Comparison of ENCODE assay signal across 11 mouse cellular contexts in genomic region chr3:37180039-37180743, GRCm38 (mm10). TPM values are rescaled to one million over a fixed set of nuclear protein-coding genes. Genes with fewer than 3 reads are reported as not detected.
A peak's percentile ranks its signal among the peaks of the same experiment; 100 is the strongest.
DNase-seq lines count a peak whose midpoint lies in the region; ATAC-seq and TF ChIP-seq lines count a peak whose summit lies in the region.
"Had no signal": no experiment of that assay in that cellular context is flagged by ENCODE, and none has a peak within 500 bp of the region (broad histone marks: within the 10 kb centered on the region; RNA-seq: fewer than 3 reads in every experiment).

No protein-coding gene starts in this region.

- WGBS in heart, embryonic 10.5 days, result 72% methylated on average over 12 of the region's 12 CpGs
- WGBS in thymus, adult 2 months, result 87% methylated on average over 12 of the region's 12 CpGs
- 59% methylated on average over 12 of the region's 12 CpGs for WGBS in liver, embryonic 14.5 days (ENCODE audit: insufficient replicate concordance)
- 84% methylated on average over 12 of the region's 12 CpGs for WGBS in forebrain, embryonic 12.5 days

- H3K27ac ChIP-seq in heart, embryonic 10.5 days, result no peak overlapping the region
- no peak overlapping the region for H3K27ac ChIP-seq in thymus, adult 2 months (ENCODE audit: control insufficient read depth, insufficient read depth, low read length)
- no peak overlapping the region for H3K27ac ChIP-seq in liver, embryonic 14.5 days
- no peak overlapping the region for H3K27ac ChIP-seq in forebrain, embryonic 12.5 days
- H3K27ac ChIP-seq: heart, embryonic 15.5 days had no signal

- ATAC-seq in liver, embryonic 14.5 days (ENCODE audit: insufficient read depth), result no peak
- ATAC-seq in forebrain, embryonic 12.5 days (ENCODE audit: low FRiP score), result no peak

- 0 out of 2 replicates have a peak, but pooled peaks have one; percentile 53 for TF ChIP-seq CTCF in thymus, adult 2 months (IDR thresholded peaks at IDR 0.05; ENCODE audit: borderline replicate concordance, control insufficient read depth, extremely low read depth, insufficient read depth, low read length, poor library complexity)
- peak; percentile 72 for TF ChIP-seq CTCF in liver, embryonic 14.5 days (IDR thresholded peaks at IDR 0.05; ENCODE audit: low read depth)

- H3K9me3 ChIP-seq in heart, embryonic 10.5 days, result no peaks in the 10 kb centered on the region
- no peaks in the 10 kb centered on the region for H3K9me3 ChIP-seq in liver, embryonic 14.5 days (ENCODE audit: control insufficient read depth, low read length)
- H3K9me3 ChIP-seq in forebrain, embryonic 12.5 days, result no peaks in the 10 kb centered on the region
- H3K9me3 ChIP-seq: heart, embryonic 15.5 days had no signal

- no peaks in the 10 kb centered on the region for H3K36me3 ChIP-seq in heart, embryonic 10.5 days
- no peaks in the 10 kb centered on the region for H3K36me3 ChIP-seq in thymus, adult 2 months (ENCODE audit: control insufficient read depth, insufficient read depth, low read length)
- no peaks in the 10 kb centered on the region for H3K36me3 ChIP-seq in liver, embryonic 14.5 days (replicated peaks; ENCODE audit: control insufficient read depth, insufficient read depth, low read depth)
- no peaks in the 10 kb centered on the region for H3K36me3 ChIP-seq in forebrain, embryonic 12.5 days (replicated peaks)
- H3K36me3 ChIP-seq: heart, embryonic 15.5 days had no signal

- H3K27me3 ChIP-seq in heart, embryonic 10.5 days (ENCODE audit: insufficient read depth, poor library complexity, severe bottlenecking), result no peaks in the 10 kb centered on the region
- H3K27me3 ChIP-seq in thymus, adult 2 months (ENCODE audit: control insufficient read depth, insufficient read depth, low read length), result no peaks in the 10 kb centered on the region
- H3K27me3 ChIP-seq in liver, embryonic 14.5 days (ENCODE audit: control insufficient read depth, insufficient read depth, low read length), result no peaks in the 10 kb centered on the region
- H3K27me3 ChIP-seq in forebrain, embryonic 12.5 days, result no peaks in the 10 kb centered on the region
- H3K27me3 ChIP-seq: heart, embryonic 15.5 days had no signal

- peak; percentile 88 for DNase-seq in heart, adult 11 months
- DNase-seq in heart, embryonic 10.5 days (ENCODE audit: low spot score), result no peak
- DNase-seq in thymus, adult 2 months, result peak; percentile 35
- DNase-seq in thymus, adult 18-20 months, result no peak
- no peak for DNase-seq in liver, embryonic 14.5 days (ENCODE audit: low read depth in 3 of 3, low spot score in 3 of 3)
- no peak for DNase-seq in adrenal gland, adult 2 months
- DNase-seq in adrenal gland, adult 8-10 months, result no peak

- H3K4me1 ChIP-seq in heart, embryonic 10.5 days, result 0 out of 2 replicates have a peak, but pooled peaks cover 6% of the 10 kb centered on the region
- peaks cover 1% of the 10 kb centered on the region for H3K4me1 ChIP-seq in thymus, adult 2 months (replicated peaks; ENCODE audit: control insufficient read depth, insufficient read depth, low read length)
- no peaks in the 10 kb centered on the region for H3K4me1 ChIP-seq in liver, embryonic 14.5 days (replicated peaks; ENCODE audit: control insufficient read depth in 2 of 2, insufficient read depth in 2 of 2, low read length in 1 of 2)
- peaks cover 12% of the 10 kb centered on the region for H3K4me1 ChIP-seq in forebrain, embryonic 12.5 days

- no peak for TF ChIP-seq EP300 in liver, embryonic 14.5 days (IDR thresholded peaks at IDR 0.05; ENCODE audit: low read depth)

- no peak overlapping the region for H3K4me3 ChIP-seq in heart, embryonic 10.5 days
- no peak overlapping the region for H3K4me3 ChIP-seq in thymus, adult 2 months (ENCODE audit: control insufficient read depth, insufficient read depth, low read length)
- H3K4me3 ChIP-seq in liver, embryonic 14.5 days (ENCODE audit: insufficient read depth in 1 of 2, low read depth in 2 of 2, low read length in 2 of 2), result no peak overlapping the region
- no peak overlapping the region for H3K4me3 ChIP-seq in forebrain, embryonic 12.5 days (replicated peaks)
- H3K4me3 ChIP-seq: heart, embryonic 15.5 days had no signal

- no peak for TF ChIP-seq POLR2A in thymus, adult 2 months (IDR thresholded peaks at IDR 0.05; ENCODE audit: control insufficient read depth, extremely low read depth, insufficient read depth, low read length, poor library complexity)

- H3K4me2 ChIP-seq in liver, embryonic 14.5 days (ENCODE audit: low read depth), result no peak overlapping the region
- no peak overlapping the region for H3K4me2 ChIP-seq in forebrain, embryonic 12.5 days
- H3K4me2 ChIP-seq: heart, embryonic 15.5 days had no signal

- H3K9ac ChIP-seq in liver, embryonic 14.5 days (replicated peaks), result no peak overlapping the region
- H3K9ac ChIP-seq in forebrain, embryonic 12.5 days, result no peak overlapping the region
- H3K9ac ChIP-seq: heart, embryonic 15.5 days had no signal

RNA-seq across cellular contexts. Expression of gene Il21, which starts 52.2 kb away (rescaled TPM):
- not detected in 2 replicates for polyA plus RNA-seq in heart, embryonic 10.5 days (2016; fragmentation: Nextera tagmentation; extraction: Ambion mirVana)
- 0.05 and 0.08 TPM in 2 replicates for polyA plus RNA-seq in thymus, adult 2 months (2012; rRNA removed)
- not detected in 2 replicates for polyA plus RNA-seq in liver, embryonic 14.5 days (2012; rRNA removed)
- not detected in 2 replicates for polyA plus RNA-seq in liver, embryonic 14.5 days (2014; fragmentation: Nextera tagmentation; extraction: Ambion mirVana)
- not detected for total RNA-seq in adrenal gland, adult 2 months (2021)
- polyA plus RNA-seq in adrenal gland, adult 2 months (2012; rRNA removed), result not detected in 2 replicates
- polyA plus RNA-seq in forebrain, embryonic 12.5 days (2016; fragmentation: Nextera tagmentation; extraction: Ambion mirVana), result not detected in 2 replicates
- total RNA-seq in adrenal gland, adult 8-10 months (2022), result under 1 TPM in 1 of 4 experiments, not detected in 3; 0.22 TPM
- total RNA-seq: adrenal gland, adult 18-20 months had no signal
- polyA plus RNA-seq: heart, embryonic 15.5 days had no signal

RNA-seq across cellular contexts. Expression of gene Il2, which starts 54.4 kb away (rescaled TPM):
- polyA plus RNA-seq in heart, embryonic 10.5 days (2016; fragmentation: Nextera tagmentation; extraction: Ambion mirVana), result 0.17 and 0.24 TPM in 2 replicates
- 0.18 TPM in 1 of 2 replicates, not detected in the other for polyA plus RNA-seq in thymus, adult 2 months (2012; rRNA removed)
- 0.03 and 0.05 TPM in 2 replicates for polyA plus RNA-seq in liver, embryonic 14.5 days (2012; rRNA removed)
- polyA plus RNA-seq in liver, embryonic 14.5 days (2014; fragmentation: Nextera tagmentation; extraction: Ambion mirVana), result 0.09 and 0.21 TPM in 2 replicates
- total RNA-seq in adrenal gland, adult 2 months (2021), result not detected
- not detected in 2 replicates for polyA plus RNA-seq in adrenal gland, adult 2 months (2012; rRNA removed)
- 0.50 and 0.77 TPM in 2 replicates for polyA plus RNA-seq in forebrain, embryonic 12.5 days (2016; fragmentation: Nextera tagmentation; extraction: Ambion mirVana)
- not detected for total RNA-seq in adrenal gland, adult 8-10 months (2022)
- total RNA-seq: adrenal gland, adult 18-20 months; layer of hippocampus, postnatal 10 days had no signal

Comparison
In these comparisons a context has a peak if more than half of its experiments do, and no peak if none do; other contexts are left out.
1. DNase-seq: peak in heart, adult 11 months (single experiment) and thymus, adult 2 months (single experiment); none in heart, embryonic 10.5 days (single experiment), thymus, adult 18-20 months (0 of 2), liver, embryonic 14.5 days (0 of 3), adrenal gland, adult 2 months (single experiment) and adrenal gland, adult 8-10 months (single experiment).